Mouse (Mus musculus) layer of hippocampus, adult 9-10 months (tissue): ENCODE results near the gene Lrrc59.

Experiments
- DNase-seq: peaks from one replicate; pipeline ENCODE4 v3.0.0; 2022; ENCODE audit warnings: low spot score

Lrrc59 gene

GRCm38 (mm10) chr11:94629199-94629883, at the start of gene Lrrc59:
TSS of gene Lrrc59 (plus strand) at chr11:94629767.
- DNase-seq = peak; percentile 81

- DNase-seq = no peak
Observed at GRCm38 (mm10) chr11:94580111-94580740, 49.3 kb upstream of the Lrrc59 start.

GRCm38 (mm10) chr11:94585091-94585490, 44.5 kb upstream of the Lrrc59 start:
- DNase-seq = no peak

GRCm38 (mm10) chr11:94587511-94587910, 42.1 kb upstream of the Lrrc59 start:
- no peak for DNase-seq

DNA sequence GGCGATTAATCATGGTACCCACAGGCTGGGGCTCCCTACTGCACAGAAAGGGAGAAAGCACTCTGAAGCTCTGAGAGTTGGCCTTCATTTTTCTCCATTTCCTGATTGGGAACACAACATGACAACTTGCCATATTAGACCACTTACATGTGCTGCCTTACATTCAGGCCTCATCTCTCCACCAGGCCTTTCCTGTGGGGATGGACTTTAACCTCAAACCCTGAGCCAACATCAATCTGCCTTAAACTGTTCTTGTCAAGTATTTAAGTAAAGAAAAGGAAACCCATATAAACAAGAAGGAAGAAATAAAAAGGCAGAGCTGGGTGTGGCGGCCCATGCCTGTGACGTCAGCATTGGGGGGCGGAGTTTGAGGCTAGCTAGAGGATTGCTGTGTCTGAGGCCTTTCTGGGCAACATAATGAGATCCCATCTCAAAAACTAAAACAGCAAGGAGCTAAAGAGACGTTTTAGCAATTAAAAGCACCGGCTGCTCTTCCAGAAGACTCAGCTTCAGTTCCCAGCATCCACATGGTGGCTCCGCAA, 33.2 kb upstream of the Lrrc59 start:
- no peak for DNase-seq

DNA sequence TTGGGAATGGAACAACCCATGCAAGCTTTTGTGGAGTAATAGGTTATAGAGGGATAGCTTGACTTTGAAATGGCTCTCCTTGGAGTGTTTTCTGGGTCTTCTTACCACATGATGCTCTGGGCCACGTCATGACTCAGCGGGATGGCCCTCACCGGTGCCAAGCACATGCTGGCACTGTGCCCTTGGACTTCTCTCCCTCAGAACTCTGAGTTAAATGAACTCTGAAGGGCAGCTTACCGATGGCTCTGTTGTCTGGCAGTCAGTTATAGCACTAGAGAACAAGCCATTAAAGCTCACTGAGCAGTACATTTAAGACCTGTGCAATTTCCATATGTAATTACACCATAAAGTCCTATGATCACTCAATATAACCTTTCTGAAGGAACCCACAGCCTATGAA, 32.2 kb upstream of the Lrrc59 start:
- no peak for DNase-seq

GRCm38 (mm10) chr11:94598437-94599120, 31.0 kb upstream of the Lrrc59 start:
- DNase-seq = no peak

GRCm38 (mm10) chr11:94600447-94600846, 29.1 kb upstream of the Lrrc59 start:
- DNase-seq = no peak

DNA sequence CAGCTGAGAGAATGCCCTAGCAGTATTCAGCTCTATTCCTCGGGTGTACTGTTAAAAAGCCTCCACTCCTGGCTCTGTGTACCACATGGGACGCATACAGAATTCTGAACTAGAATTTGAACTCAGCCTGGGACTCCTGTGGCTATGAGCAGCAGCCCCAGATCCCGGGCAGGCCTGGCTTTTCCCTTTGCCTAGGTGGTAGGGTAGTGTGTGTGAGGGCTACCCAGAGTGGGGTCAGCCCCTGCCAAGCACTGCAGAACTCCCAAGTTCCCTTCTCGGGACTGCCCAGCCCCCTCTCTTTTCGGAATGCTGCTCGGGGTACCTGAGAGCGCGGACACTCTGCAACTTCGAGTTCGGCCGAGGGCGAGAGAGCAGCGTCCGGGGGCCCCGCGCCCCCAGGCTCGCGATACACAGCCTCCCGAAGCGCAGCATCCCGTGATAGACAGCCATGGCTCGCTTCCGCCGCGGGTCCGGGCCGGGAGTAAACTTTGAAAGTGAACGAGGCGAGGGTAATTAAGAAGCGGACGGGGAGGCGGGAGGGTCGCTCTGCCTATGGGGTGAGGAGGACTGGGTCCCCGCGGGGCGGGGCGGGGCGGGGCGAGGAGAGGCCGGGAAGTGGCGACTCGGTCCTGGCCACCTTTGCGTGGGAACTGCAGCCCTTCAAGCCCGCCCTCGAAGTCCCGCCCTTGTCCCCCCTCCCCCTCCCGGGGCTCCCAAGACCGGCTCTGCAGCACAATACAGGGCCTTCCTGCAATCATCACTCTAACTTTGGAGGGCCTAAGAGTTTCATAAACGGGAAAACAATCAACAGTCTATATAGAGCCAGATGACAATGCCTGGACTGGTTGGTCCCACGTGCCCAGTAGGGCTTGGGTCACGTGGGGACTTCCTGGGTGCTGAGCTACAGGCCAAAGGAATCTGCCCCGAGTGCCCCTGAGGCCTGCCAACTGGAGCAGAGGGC, 28.0 kb upstream of the Lrrc59 start, which contains the start of gene Acsf2:
Gene Acsf2 (minus strand): TSS at position 551 of the 961 bp plus-strand sequence.
- peak; percentile 31 for DNase-seq

DNA sequence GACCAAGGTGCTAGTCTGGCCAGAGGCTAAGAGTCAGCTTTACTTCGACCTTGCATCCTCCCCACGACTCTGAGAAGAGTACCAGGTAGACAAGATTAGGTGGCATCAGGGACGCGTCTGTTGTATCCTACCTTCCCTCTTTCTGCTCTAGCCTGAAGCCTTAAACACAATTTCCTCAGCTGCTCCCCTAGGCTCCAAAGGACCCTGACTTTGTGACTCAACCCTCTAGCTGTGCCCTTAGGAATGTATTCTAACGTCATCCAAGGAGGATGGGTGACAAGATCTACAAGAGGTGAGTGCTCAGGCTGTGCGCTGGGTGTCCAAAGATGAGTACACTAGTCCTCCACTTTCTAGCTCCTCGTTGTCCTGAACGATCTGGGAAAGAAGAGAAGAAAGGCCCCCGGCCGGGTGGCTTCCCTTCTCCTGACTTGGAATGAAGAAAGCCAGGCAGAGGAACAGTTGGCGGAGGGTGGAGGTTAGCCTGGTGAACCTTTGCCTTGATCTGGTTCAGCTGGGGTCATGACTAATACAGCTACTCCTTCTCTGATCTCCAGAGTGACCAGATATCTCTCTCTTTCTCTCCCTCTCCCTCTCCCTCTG, 27.1 kb upstream of the Lrrc59 start:
- DNase-seq = no peak

- no peak for DNase-seq
Observed at GRCm38 (mm10) chr11:94610744-94611740, 18.5 kb upstream of the Lrrc59 start.

DNA sequence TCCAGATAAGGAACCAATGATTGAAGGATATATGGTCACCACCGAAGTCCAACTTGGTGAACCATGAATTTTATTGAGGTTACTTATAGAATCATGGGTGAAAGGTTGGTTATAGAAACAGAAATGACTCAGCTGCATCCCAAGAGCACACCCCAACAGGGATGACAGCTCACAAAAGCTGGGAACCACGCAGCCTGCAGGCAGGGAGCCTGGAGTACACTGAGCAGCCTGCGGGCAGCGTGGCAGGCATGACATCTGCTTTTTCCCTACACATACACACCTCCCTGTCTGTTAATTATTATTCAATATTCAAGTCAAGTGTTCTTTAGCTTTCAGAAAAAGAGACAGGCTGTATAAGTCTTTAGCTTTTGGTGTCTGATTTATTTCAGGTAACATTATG, 15.0 kb upstream of the Lrrc59 start:
- DNase-seq = no peak

GRCm38 (mm10) chr11:94615494-94615893, 14.1 kb upstream of the Lrrc59 start:
- DNase-seq = no peak

DNA sequence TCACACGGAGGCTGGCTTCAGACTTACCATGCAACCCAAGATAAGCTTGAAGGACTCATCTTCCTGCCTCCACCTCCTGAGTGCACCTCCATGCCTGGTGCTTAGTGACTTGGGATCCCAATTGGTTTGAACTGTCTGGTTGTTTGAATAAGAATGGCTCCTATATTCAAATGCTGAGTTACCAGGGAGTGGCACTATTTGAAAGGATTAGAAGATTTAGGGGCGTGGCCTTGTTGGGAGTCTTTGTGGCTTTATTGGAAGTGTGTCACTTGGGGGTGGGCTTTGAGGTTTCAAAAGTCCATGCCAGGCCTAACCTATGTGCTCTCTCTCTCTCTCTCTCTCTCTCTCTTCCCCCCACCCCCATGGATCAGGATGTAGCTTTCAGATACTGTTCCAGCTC, 11.9 kb upstream of the Lrrc59 start:
- no peak for DNase-seq

DNA sequence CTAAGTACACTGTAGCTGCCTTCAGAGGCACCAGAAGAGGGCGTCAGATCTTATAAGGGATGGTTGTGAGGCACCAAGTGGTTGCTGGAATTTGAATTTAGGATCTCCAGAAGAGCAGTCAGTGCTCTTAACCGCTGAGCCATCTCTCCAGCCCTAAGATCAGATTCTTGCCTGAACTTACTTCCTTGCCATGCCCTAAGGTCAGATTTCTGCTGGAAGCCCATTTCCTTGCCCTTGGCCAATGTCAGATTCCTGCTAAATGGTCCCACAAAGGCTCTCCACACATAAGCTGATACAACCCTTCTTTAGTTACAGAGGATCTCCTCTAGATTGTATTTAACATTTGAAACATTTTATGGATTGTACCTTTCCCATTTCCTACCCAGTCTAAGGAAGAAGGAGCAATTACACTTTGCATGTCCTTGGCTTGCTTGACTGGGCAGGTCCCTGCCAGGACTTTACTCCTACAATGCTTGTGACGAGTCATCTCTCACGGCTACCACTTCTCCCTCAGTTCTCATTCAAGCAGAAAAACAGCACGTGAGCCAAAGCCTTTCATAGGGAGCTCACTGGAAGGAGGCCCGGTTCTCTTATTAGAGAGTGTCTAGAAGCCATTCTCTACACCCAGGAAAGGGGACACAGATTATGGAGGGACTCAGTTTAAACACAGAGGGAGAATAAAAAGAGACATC, 8.7 kb upstream of the Lrrc59 start:
- DNase-seq = no peak

DNA sequence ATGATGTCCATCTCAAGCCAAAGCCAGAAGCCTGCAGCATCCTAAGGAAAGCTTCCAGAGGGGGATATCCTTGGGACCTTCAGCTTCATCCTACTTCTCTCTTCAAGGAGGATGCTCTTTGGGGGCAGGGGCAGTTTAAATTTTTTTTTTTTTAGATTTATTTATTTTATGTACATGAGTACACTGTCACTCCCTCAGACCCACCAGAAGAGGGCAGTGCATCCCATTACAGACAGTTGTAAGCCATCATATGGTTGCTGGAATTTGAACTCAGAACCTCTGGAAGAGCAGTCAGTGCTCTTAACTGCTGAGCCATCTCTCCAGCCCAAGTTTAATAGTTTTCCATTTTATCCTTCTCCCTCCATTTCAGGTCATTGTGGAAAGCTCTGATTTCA, 8.1 kb upstream of the Lrrc59 start:
- DNase-seq = no peak

- DNase-seq = no peak
Observed at GRCm38 (mm10) chr11:94622162-94622561, 7.4 kb upstream of the Lrrc59 start.

DNA sequence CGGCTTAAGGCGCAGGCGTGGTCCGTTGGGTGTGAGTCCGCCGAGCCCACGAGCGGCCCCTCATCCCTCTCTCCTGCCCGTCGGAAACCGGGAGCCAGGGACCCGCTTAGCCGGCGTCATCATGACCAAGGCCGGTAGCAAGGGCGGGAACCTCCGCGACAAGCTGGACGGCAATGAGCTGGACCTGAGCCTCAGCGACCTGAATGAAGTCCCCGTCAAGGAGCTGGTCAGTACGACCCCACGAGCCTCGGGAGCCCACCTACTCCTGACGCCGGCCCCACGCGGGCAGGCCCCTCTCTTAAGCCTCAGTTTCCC, 274 bp downstream of the Lrrc59 start:
- no peak for DNase-seq

DNA sequence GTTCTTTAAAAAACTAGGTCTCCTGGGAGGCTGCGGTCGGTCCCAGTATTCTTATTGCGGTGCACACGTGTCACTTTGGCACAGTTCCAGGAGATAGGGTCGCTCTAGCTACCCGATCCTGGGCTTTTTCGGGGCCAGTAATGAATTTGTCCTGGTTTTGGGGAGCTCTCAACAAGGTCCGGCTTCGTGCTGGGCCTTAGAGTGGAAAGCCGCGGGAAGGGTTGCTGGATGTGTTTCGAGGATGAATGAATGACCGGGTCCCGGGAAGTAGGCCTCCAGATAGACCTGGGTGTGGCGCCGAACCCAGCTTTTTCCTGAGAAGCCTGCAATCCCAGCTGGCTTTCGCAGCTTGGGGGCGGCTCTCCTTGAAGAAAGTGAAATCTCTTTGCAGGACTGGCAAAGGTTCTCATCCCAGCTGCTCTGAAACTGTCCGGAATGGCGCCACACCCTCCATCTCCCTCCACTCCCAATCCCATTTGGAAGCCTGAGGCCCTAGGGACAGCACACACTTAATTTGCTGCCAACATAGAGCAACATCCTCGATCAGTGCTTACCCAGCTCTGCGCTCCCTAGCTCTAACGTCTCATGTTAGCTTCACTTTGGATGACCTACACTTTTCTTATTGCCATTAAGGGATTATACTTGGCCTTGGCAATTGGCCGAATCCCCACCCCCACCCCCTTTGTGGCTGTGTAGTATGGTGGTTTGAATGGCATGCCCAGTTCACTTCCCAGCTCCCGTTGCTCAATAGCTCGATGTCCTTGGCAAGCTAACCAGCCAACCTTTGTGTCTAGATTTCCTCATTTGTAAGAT, 838 bp downstream of the Lrrc59 start:
- DNase-seq = no peak
